In genomic region chr4:59787126-59787525, GRCm38 (mm10) we compare ENCODE assay signal across 16 mouse cellular contexts. TPM values are rescaled to one million over a fixed set of nuclear protein-coding genes. Genes with fewer than 3 reads are reported as not detected.
DNase-seq lines count a peak whose midpoint lies in the region; ATAC-seq lines count a peak whose summit lies in the region.
"Had no signal": no experiment of that assay in that cellular context is flagged by ENCODE, and none has a peak within 500 bp of the region (broad histone marks: within the 10 kb centered on the region; RNA-seq: fewer than 3 reads in every experiment).

No protein-coding gene starts in this region.

- no peak for ATAC-seq in cerebellum, adult (ENCODE audit: insufficient number of reproducible peaks, low FRiP score, low TSS enrichment)
- no peak for ATAC-seq in kidney, embryonic 16.5 days (ENCODE audit: low FRiP score, low TSS enrichment)
- ATAC-seq: Patski had no signal

- DNase-seq in cerebellum, adult 9-11 months: peak; percentile 28
- peak; percentile 51 for DNase-seq in kidney, adult 9 months
- DNase-seq in lung, postnatal 10 days: peak; percentile 54
- DNase-seq in layer of hippocampus, adult 9-10 months (ENCODE audit: low spot score): no peak
- no peak for DNase-seq in ovary, postnatal 36 days (ENCODE audit: low spot score)

- no peak overlapping the region for H3K4me3 ChIP-seq in kidney, embryonic 16.5 days (ENCODE audit: low read length)
- H3K4me3 ChIP-seq: forebrain, embryonic 13.5 days; heart, embryonic 10.5 days; hindbrain, embryonic 10.5 days; left cerebral cortex, adult 2 months; limb, embryonic 15.5 days; neural tube, embryonic 12.5 days had no signal

- H3K9ac ChIP-seq in kidney, embryonic 16.5 days (replicated peaks; ENCODE audit: low read length): no peak overlapping the region
- H3K9ac ChIP-seq: forebrain, embryonic 13.5 days; limb, embryonic 15.5 days; liver, embryonic 14.5 days; neural tube, embryonic 12.5 days had no signal

- no peaks in the 10 kb centered on the region for H3K9me3 ChIP-seq in kidney, embryonic 16.5 days (ENCODE audit: low read length)
- H3K9me3 ChIP-seq: forebrain, embryonic 13.5 days; heart, embryonic 10.5 days; hindbrain, embryonic 10.5 days; limb, embryonic 15.5 days; neural tube, embryonic 12.5 days had no signal

- no peaks in the 10 kb centered on the region for H3K36me3 ChIP-seq in kidney, embryonic 16.5 days (ENCODE audit: insufficient read depth, low read length)
- H3K36me3 ChIP-seq: heart, embryonic 10.5 days; hindbrain, embryonic 10.5 days; limb, embryonic 15.5 days; neural tube, embryonic 12.5 days had no signal

- 71% methylated on average over 6 of the region's 6 CpGs for WGBS in kidney, embryonic 16.5 days

- peaks cover 5% of the 10 kb centered on the region for H3K4me1 ChIP-seq in kidney, embryonic 16.5 days (ENCODE audit: insufficient read depth, low read length)
- H3K4me1 ChIP-seq: heart, embryonic 10.5 days had no signal

- H3K27me3 ChIP-seq in kidney, embryonic 16.5 days (ENCODE audit: insufficient read depth, low read length): no peaks in the 10 kb centered on the region
- H3K27me3 ChIP-seq: forebrain, embryonic 13.5 days; limb, embryonic 15.5 days; neural tube, embryonic 12.5 days; Patski had no signal

- H3K4me2 ChIP-seq in kidney, embryonic 16.5 days (replicated peaks; ENCODE audit: low read depth, low read length): no peak overlapping the region
- H3K4me2 ChIP-seq: forebrain, embryonic 13.5 days; limb, embryonic 15.5 days; neural tube, embryonic 12.5 days had no signal

- no peak overlapping the region for H3K27ac ChIP-seq in kidney, embryonic 16.5 days (ENCODE audit: low read length)
- H3K27ac ChIP-seq: forebrain, embryonic 13.5 days; heart, embryonic 10.5 days; hindbrain, embryonic 10.5 days; kidney, postnatal 0 days; left cerebral cortex, adult 2 months; limb, embryonic 15.5 days; liver, embryonic 14.5 days; neural tube, embryonic 12.5 days had no signal

RNA-seq across cellular contexts. Expression of gene Inip, which starts 14.3 kb away (rescaled TPM):
- 57.1 and 60.3 TPM in 2 replicates for polyA plus RNA-seq in kidney, embryonic 16.5 days (2015; fragmentation: Nextera tagmentation; extraction: Ambion mirVana)

RNA-seq across cellular contexts. Expression of gene Snx30, which starts 18.5 kb away (rescaled TPM):
- 6.6 and 7.3 TPM in 2 replicates for polyA plus RNA-seq in kidney, embryonic 16.5 days (2015; fragmentation: Nextera tagmentation; extraction: Ambion mirVana)

Comparison
In these comparisons a context has a peak if more than half of its experiments do, and no peak if none do; other contexts are left out.
1. DNase-seq: peak in cerebellum, adult 9-11 months (single experiment), kidney, adult 9 months (single experiment) and lung, postnatal 10 days (single experiment); none in layer of hippocampus, adult 9-10 months (single experiment) and ovary, postnatal 36 days (single experiment).